Mouse (Mus musculus) lung, adult 2 months (tissue): Measurements from ENCODE around the gene Strbp.

Source experiments
- CTCF ChIP-seq: fragments of 200-500 bp; IDR thresholded peaks from 2 replicates; pipeline ENCODE4 v1.5.1; 2011; ENCODE audit warnings: mild to moderate bottlenecking, low read length, control low read depth; ENCODE audit not compliant: insufficient read depth
- POLR2A ChIP-seq: fragments of 200-500 bp; IDR thresholded peaks from 2 replicates; pipeline ENCODE4 v1.6.1; 2011; ENCODE audit warnings: low read depth, mild to moderate bottlenecking, control low read depth, low read length, borderline replicate concordance; ENCODE audit errors: extremely low read depth

DNA sequence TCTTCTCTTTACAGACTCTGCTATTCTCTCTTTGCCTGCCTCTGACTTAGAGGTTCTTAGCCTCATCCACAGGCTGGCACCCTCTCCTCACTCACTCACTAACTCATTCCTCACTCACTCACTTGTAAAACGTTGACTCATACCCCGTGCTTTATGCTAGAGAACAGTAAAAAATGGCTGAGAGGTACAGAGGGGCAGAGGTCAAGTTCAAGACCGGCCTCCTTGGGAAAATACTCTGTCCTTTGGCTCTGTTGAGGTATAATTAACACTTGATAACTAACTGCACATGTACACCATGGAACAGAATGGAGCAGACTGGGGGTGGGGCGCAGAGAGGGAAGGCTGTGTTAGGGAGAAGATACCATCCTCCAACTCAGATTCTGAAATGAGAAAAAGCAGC is 20.6 kb upstream of the Strbp start:
- no peak for TF ChIP-seq CTCF
- no peak for TF ChIP-seq POLR2A
